Mouse (Mus musculus) G1E (cell line): ENCODE measurements around the gene Foxk1.

Source experiments
- CTCF ChIP-seq: IDR thresholded peaks from 2 replicates; pipeline ENCODE4 v1.5.1; 2012; ENCODE audit warnings: low read depth, low read length, inconsistent platforms, mixed read lengths
- GATA1 ChIP-seq: IDR thresholded peaks from 2 replicates; pipeline ENCODE4 v1.6.1; 2012; ENCODE audit warnings: borderline replicate concordance, low read length, inconsistent platforms, mixed read lengths
- GATA2 ChIP-seq: IDR thresholded peaks from 2 replicates; pipeline ENCODE4 v1.6.1; 2012; ENCODE audit warnings: low read depth, low read length, inconsistent platforms, borderline replicate concordance
- TAL1 ChIP-seq: conservative IDR thresholded peaks from 2 replicates; pipeline ENCODE4 v1.6.1; 2012; ENCODE audit warnings: low read depth, low read length, inconsistent platforms, mixed read lengths

DNA sequence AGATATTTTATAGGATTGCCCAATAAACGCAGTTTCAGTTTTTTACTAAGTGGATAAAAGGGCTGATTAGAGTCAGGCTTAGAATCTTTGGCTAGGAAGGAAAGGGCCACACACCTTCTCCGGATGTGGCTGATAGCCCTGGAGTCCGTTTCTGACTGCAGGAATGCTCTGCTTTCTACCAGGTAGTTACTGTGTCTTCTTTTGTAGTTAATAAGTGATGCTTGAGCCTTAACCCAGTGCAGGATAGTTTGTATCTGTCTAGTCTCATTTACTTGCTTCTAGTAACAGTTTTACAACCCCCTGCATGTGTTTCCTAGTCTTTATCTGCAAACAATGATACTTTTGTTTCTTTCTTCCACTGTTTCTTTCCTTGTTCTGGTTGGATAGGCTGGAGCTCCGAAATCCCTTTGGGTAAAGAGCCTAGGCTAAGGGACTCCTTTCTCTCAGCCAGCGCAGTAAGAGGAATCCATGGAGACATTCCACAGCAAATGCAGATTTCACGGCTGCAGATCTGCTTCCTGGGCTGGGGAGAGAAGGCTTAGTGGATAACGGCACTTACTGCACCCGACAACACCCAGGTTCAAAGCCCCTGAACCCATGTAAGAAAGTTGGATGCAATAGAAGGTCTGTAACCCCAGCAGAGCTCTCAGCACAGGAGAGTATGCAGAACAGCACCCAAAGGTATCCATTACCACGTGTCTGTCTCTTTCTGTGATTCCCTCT, 12.6 kb downstream of the Foxk1 start:
- no peak for TF ChIP-seq GATA2
- TF ChIP-seq TAL1 = no peak
- TF ChIP-seq CTCF = no peak
- TF ChIP-seq GATA1 = no peak
